Mouse (Mus musculus) forebrain, embryonic 12.5 days (tissue): Measurements from ENCODE around the gene Idua. TPM values are rescaled to one million over a fixed set of nuclear protein-coding genes. Genes with fewer than 3 reads are reported as not detected.

Experiments
- ATAC-seq: fragments of 200-750 bp; cut with Nextera tagmentation; 2 replicates; pipeline ENCODE4 v1.8.0; 2017; ENCODE audit warnings: moderate TSS enrichment; ENCODE audit not compliant: low FRiP score
- H3K27ac ChIP-seq: fragments of 300-500 bp; sonication (generic); 2 replicates; pipeline ENCODE4 v1.5.1; 2016; ENCODE audit warnings: mild to moderate bottlenecking
- H3K27me3 ChIP-seq: fragments of 300-500 bp; sonication (generic); 2 replicates; pipeline ENCODE4 v1.6.1; 2016; ENCODE audit warnings: mild to moderate bottlenecking
- H3K36me3 ChIP-seq: fragments of 300-500 bp; sonication (generic); replicated peaks from 2 replicates; pipeline ENCODE4 v1.6.1; 2016; ENCODE audit warnings: mild to moderate bottlenecking
- H3K4me1 ChIP-seq: fragments of 300-500 bp; sonication (generic); 2 replicates; pipeline ENCODE4 v1.6.1; 2016
- H3K4me2 ChIP-seq: fragments of 300-500 bp; sonication (generic); 2 replicates; pipeline ENCODE4 v1.6.1; 2016; ENCODE audit warnings: mild to moderate bottlenecking, moderate library complexity
- H3K4me3 ChIP-seq: fragments of 300-500 bp; sonication (generic); replicated peaks from 2 replicates; pipeline ENCODE4 v1.5.1; 2016; ENCODE audit warnings: mild to moderate bottlenecking
- H3K9ac ChIP-seq: fragments of 300-500 bp; sonication (generic); 2 replicates; pipeline ENCODE4 v1.6.1; 2016; ENCODE audit warnings: mild to moderate bottlenecking
- H3K9me3 ChIP-seq: fragments of 300-500 bp; sonication (generic); 2 replicates; pipeline ENCODE4 v1.6.1; 2016
- WGBS: fragments of 180-500 bp; shearing (Covaris S2); methylation state at CpG from one replicate; pipeline ENCODE4 v1.1.7; 2016; 5-methylcytosine and 5-hydroxymethylcytosine counted together
- polyA plus RNA-seq: library from polyadenylated mRNA; unstranded; fragments of >200 nt; fragmentation: Nextera tagmentation; extraction: Ambion mirVana; gene quantifications from 2 replicates; pipeline ENCODE4 v1.2.1, GENCODE M21; 2016

Idua gene
- polyA plus RNA-seq, 1 experiment from 2014 or later: 9.6 TPM

DNA sequence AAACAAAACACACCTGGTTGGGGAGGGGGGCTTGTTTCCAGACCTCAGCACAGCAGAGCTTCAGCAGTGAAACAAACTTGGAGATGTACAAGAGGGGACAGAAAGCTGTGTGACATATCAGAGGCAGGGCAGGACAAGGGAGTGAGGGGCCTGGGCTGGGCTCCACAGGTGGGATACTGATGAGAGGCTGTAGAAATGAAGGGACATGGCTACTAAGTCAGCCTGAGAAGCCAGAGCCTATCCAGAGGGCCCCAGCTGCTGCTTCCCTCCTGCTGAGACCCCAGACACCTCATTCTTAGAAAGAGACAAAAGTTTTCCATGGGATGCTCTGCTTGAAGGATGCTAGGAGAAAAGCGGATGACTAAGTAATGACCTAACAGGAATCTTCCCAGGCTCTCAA is 1.5 kb upstream of the Idua start:
- WGBS: 83% methylated on average over 1 of the region's 1 CpGs
- no peak for ATAC-seq
- Histone ChIP-seq H3K4me3 (no peak overlapping the region), H3K27me3 (0 out of 2 replicates have a peak, but pooled peaks cover 4% of the 10 kb centered on the region), H3K9ac (no peak overlapping the region), H3K4me2 (no peak overlapping the region), H3K36me3 (peaks cover 35% of the 10 kb centered on the region), H3K27ac (no peak overlapping the region), H3K9me3 (no peaks in the 10 kb centered on the region), H3K4me1 (peaks cover 23% of the 10 kb centered on the region)

- H3K4me3 ChIP-seq: peak overlapping the region; percentile 85
- H3K27me3 ChIP-seq: 0 out of 2 replicates have a peak, but pooled peaks cover 4% of the 10 kb centered on the region
- H3K27ac ChIP-seq: no peak overlapping the region
- no peaks in the 10 kb centered on the region for H3K9me3 ChIP-seq
- H3K4me2 ChIP-seq: peak overlapping the region; percentile 79
- H3K36me3 ChIP-seq: peaks cover 13% of the 10 kb centered on the region
- peak overlapping the region; percentile 93 for H3K9ac ChIP-seq
- 15% methylated on average over 36 of the region's 36 CpGs for WGBS
- ATAC-seq: peak; percentile 100
- H3K4me1 ChIP-seq: peaks cover 23% of the 10 kb centered on the region
These were observed 619 bp downstream of the Idua start for GRCm38 (mm10) chr5:108660632-108661268.

DNA sequence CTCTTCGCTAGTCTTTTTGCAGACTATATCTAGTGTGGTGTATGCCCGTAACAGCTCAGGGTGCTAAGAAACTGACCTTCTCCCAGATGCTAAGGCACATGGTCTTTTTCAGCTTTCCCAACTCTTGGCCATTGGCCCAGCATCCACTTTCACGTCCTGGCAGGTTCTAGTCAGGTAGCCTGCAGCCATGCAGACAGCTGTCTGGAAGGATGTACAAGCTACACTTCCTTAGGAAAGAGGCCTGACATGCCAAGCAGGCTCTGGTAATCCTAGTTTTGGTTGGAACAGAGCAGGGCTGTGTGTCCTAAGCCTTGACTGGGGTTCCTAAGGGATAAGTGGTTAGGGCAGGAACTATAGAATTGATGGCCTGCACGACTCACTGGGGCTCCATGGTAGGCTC is 2.6 kb downstream of the Idua start:
- Histone ChIP-seq H3K36me3 (no peaks in the 10 kb centered on the region), H3K4me1 (peaks cover 23% of the 10 kb centered on the region), H3K9ac (no peak overlapping the region), H3K27ac (no peak overlapping the region), H3K4me3 (no peak overlapping the region), H3K4me2 (no peak overlapping the region), H3K9me3 (no peaks in the 10 kb centered on the region), H3K27me3 (0 out of 2 replicates have a peak, but pooled peaks cover 4% of the 10 kb centered on the region)
- ATAC-seq: no peak
- 91% methylated on average over 4 of the region's 4 CpGs for WGBS

DNA sequence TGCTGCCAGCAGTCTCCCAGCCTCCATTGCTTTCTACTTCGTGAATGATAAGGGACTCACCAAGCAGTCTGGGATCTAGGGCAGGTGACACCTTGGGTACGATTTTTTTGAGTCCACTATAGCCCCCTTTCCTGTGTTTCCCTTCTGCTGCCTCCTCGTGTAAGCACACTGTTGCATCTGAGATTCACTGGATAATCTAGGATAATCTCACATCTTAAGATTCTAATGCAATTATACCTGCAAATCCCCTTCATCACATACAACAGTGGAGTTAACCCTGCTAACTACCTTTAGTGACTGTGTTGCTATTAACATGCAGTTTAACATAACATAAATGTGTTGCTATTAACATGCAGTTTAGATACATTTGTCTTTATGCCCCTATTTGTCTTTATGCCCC is 4.9 kb downstream of the Idua start:
- WGBS: 36% methylated on average over 3 of the region's 3 CpGs

GRCm38 (mm10) chr5:108667370-108667769 is 7.2 kb downstream of the Idua start:
- peaks cover 10% of the 10 kb centered on the region for H3K36me3 ChIP-seq
- 85% methylated on average over 2 of the region's 2 CpGs for WGBS
- H3K4me1 ChIP-seq: peaks cover 16% of the 10 kb centered on the region
- 0 out of 2 replicates have a peak, but pooled peaks cover 4% of the 10 kb centered on the region for H3K27me3 ChIP-seq
- no peak overlapping the region for H3K27ac ChIP-seq
- H3K9ac ChIP-seq: no peak overlapping the region
- no peak for ATAC-seq
- H3K9me3 ChIP-seq: no peaks in the 10 kb centered on the region
- no peak overlapping the region for H3K4me3 ChIP-seq
- no peak overlapping the region for H3K4me2 ChIP-seq

More for the DNA sequence above, 4.9 kb downstream of the Idua start:
- H3K27ac ChIP-seq: no peak overlapping the region
- no peaks in the 10 kb centered on the region for H3K36me3 ChIP-seq
- ATAC-seq: no peak
- H3K4me1 ChIP-seq: peaks cover 20% of the 10 kb centered on the region
- no peak overlapping the region for H3K9ac ChIP-seq
- no peaks in the 10 kb centered on the region for H3K9me3 ChIP-seq
- 0 out of 2 replicates have a peak, but pooled peaks cover 4% of the 10 kb centered on the region for H3K27me3 ChIP-seq
- no peak overlapping the region for H3K4me3 ChIP-seq
- no peak overlapping the region for H3K4me2 ChIP-seq

DNA sequence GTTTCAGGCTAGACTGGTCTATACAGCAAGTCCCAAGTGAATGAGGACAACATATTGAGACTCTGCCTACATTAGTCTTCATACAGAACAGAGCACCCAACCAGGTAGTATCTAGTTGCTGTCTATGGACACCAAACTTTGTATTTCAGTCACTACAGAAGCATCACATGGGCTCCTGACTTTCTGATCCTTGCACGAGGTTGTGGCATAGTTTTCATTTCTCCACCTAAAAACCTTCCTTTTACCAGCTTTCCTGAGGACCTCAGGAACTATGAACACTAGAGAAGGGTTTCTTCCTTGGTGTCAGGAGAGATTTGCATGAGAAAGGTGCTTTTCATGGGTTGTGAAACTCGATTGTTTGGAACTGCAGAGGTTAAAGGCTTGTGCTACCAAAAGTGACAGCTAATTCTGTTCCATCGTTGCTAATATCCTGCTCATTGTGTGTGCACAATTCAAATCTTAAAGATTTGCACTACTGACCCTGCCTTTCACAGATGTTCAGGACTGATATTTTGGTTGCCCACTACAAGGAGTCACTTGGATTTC is 8.3 kb downstream of the Idua start:
- H3K27ac ChIP-seq: no peak overlapping the region; the same call in 1 of the 2 replicates
- no peaks in the 10 kb centered on the region for H3K9me3 ChIP-seq
- H3K4me2 ChIP-seq: peak overlapping the region; percentile 69
- WGBS: 10% methylated on average over 3 of the region's 3 CpGs
- H3K4me3 ChIP-seq: peak overlapping the region; percentile 53
- peak; percentile 25 for ATAC-seq
- no peaks in the 10 kb centered on the region for H3K27me3 ChIP-seq
- H3K4me1 ChIP-seq: peaks cover 16% of the 10 kb centered on the region
- H3K36me3 ChIP-seq: peaks cover 16% of the 10 kb centered on the region
- H3K9ac ChIP-seq: peak overlapping the region; percentile 75; the same call in 1 of the 2 replicates

GRCm38 (mm10) chr5:108668977-108669936 is 9.1 kb downstream of the Idua start, which contains the start of gene Dgkq:
Dgkq (minus strand) TSS chr5:108669672.
- H3K4me3 ChIP-seq: peak within 1 kb of the TSS; percentile 53
- ATAC-seq: peak; percentile 85
- peak within 1 kb of the TSS; percentile 75 for H3K9ac ChIP-seq
- H3K27me3 ChIP-seq: no peaks in the 10 kb centered on the region
- no peaks in the 10 kb centered on the region for H3K9me3 ChIP-seq
- 6% methylated on average over 43 of the region's 43 CpGs for WGBS
- H3K27ac ChIP-seq: peak within 1 kb of the TSS; percentile 69
- peaks cover 16% of the 10 kb centered on the region for H3K4me1 ChIP-seq
- peak within 1 kb of the TSS; percentile 69 for H3K4me2 ChIP-seq
- H3K36me3 ChIP-seq: peaks cover 16% of the 10 kb centered on the region

- no peaks in the 10 kb centered on the region for H3K27me3 ChIP-seq
- ATAC-seq: peak; percentile 24; the same call in 1 of the 2 replicates
- no peaks in the 10 kb centered on the region for H3K9me3 ChIP-seq
- H3K4me1 ChIP-seq: peaks cover 16% of the 10 kb centered on the region
- peaks cover 16% of the 10 kb centered on the region for H3K36me3 ChIP-seq
- no peak overlapping the region for H3K4me3 ChIP-seq
- 81% methylated on average over 9 of the region's 9 CpGs for WGBS
- H3K4me2 ChIP-seq: peak overlapping the region; percentile 69
- no peak overlapping the region for H3K27ac ChIP-seq
- H3K9ac ChIP-seq: peak overlapping the region; percentile 75; the same call in 1 of the 2 replicates
These were observed 9.9 kb downstream of the Idua start for GRCm38 (mm10) chr5:108669986-108670385.

DNA sequence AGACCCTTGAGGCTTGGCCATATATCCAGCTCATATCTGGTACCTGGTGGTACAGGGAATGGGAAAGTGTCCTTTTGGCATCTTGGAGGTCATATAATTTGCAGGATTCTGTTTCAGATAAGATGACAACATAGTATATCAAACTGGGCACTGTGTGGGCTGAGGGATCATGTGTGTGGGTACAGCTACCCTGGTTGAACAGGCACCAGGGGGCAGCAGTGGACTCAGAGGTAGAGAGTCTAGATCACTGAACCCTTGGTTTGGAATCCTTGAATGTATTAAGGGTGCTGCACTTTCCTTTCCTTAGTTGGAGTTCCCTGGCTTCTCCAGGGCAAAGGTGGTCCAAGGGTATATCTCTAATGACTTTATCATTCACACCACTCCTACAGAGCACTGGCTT is 10.7 kb downstream of the Idua start:
- no peak for ATAC-seq
- H3K9me3 ChIP-seq: no peaks in the 10 kb centered on the region
- H3K27ac ChIP-seq: no peak overlapping the region
- H3K9ac ChIP-seq: no peak overlapping the region
- peaks cover 19% of the 10 kb centered on the region for H3K4me1 ChIP-seq
- H3K4me2 ChIP-seq: no peak overlapping the region
- H3K4me3 ChIP-seq: no peak overlapping the region
- H3K36me3 ChIP-seq: peaks cover 16% of the 10 kb centered on the region
- no peaks in the 10 kb centered on the region for H3K27me3 ChIP-seq

GRCm38 (mm10) chr5:108671757-108672156 is 11.6 kb downstream of the Idua start:
- H3K36me3 ChIP-seq: peaks cover 16% of the 10 kb centered on the region
- no peak overlapping the region for H3K9ac ChIP-seq
- no peaks in the 10 kb centered on the region for H3K27me3 ChIP-seq
- ATAC-seq: no peak
- no peaks in the 10 kb centered on the region for H3K9me3 ChIP-seq
- 93% methylated on average over 12 of the region's 12 CpGs for WGBS
- H3K4me1 ChIP-seq: peaks cover 23% of the 10 kb centered on the region
- no peak overlapping the region for H3K27ac ChIP-seq
- H3K4me3 ChIP-seq: no peak overlapping the region
- no peak overlapping the region for H3K4me2 ChIP-seq

DNA sequence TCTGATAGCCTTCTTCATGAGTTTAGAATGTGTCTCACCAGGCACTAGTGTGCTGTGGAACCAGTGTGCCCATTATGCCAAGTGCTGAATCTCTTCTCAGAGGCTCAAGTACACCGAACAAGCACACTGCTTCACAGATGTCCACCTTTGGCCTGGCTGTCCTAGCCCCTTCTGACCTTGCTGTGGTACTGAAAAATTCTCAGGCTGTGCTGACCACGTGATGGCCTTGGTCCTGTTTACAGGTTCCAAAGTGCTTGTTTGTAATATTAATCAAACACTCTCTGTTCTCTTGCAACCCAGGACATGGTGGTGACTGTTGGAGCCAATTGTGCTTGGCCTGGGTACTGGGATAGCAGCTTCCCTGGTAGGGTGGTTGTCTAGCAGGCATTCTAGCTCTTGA is 14.5 kb downstream of the Idua start:
- Histone ChIP-seq H3K4me2 (no peak overlapping the region), H3K27ac (no peak overlapping the region), H3K4me3 (no peak overlapping the region), H3K36me3 (peaks cover 16% of the 10 kb centered on the region), H3K9ac (no peak overlapping the region), H3K4me1 (peaks cover 26% of the 10 kb centered on the region), H3K9me3 (no peaks in the 10 kb centered on the region), H3K27me3 (no peaks in the 10 kb centered on the region)
- WGBS: 91% methylated on average over 2 of the region's 2 CpGs
- no peak for ATAC-seq

- Histone ChIP-seq H3K36me3 (peaks cover 16% of the 10 kb centered on the region), H3K4me3 (no peak within 1 kb of the TSS), H3K27ac (no peak within 1 kb of the TSS), H3K27me3 (no peaks in the 10 kb centered on the region), H3K4me1 (peaks cover 20% of the 10 kb centered on the region), H3K4me2 (no peak within 1 kb of the TSS), H3K9me3 (no peaks in the 10 kb centered on the region), H3K9ac (no peak within 1 kb of the TSS)
- WGBS: 83% methylated on average over 9 of the region's 9 CpGs
- no peak for ATAC-seq
These were observed 15.2 kb downstream of the Idua start, which contains the start of gene Slc26a1 for GRCm38 (mm10) chr5:108675251-108675816. Slc26a1 (minus strand) TSS chr5:108675569.
